Mouse (Mus musculus) c-Kit-positive CD71-negative TER-119-negative erythroid progenitor cells, embryonic 14.5 days (primary cell): ENCODE measurements around the gene Zan.

Experiments used
- DNase-seq: peaks from one replicate; pipeline ENCODE4 v3.0.0-alpha.2; 2013; ENCODE audit warnings: low read depth

Gene Zan

DNA sequence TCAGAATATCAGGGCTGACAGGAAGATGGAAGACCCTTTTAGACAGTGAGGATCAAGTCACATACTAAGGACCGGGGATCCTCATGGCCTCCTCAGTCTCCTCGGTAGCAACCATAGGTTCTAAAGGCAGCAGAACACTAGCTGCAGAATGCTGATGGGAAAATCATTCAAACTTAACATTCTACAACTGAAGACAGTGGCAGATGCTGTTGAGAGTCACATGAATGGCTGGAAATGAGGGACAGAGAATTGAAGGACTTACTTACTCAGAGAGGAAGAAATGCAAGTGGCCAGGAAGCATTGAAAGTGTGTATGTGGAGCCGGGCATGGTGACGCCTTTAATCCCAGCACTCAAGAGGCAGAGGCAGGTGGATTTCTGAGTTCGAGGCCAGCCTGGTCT is at the start of gene Zan:
Zan (minus strand) TSS at position 101 of the 400 bp plus-strand sequence.
- no peak for DNase-seq

DNA sequence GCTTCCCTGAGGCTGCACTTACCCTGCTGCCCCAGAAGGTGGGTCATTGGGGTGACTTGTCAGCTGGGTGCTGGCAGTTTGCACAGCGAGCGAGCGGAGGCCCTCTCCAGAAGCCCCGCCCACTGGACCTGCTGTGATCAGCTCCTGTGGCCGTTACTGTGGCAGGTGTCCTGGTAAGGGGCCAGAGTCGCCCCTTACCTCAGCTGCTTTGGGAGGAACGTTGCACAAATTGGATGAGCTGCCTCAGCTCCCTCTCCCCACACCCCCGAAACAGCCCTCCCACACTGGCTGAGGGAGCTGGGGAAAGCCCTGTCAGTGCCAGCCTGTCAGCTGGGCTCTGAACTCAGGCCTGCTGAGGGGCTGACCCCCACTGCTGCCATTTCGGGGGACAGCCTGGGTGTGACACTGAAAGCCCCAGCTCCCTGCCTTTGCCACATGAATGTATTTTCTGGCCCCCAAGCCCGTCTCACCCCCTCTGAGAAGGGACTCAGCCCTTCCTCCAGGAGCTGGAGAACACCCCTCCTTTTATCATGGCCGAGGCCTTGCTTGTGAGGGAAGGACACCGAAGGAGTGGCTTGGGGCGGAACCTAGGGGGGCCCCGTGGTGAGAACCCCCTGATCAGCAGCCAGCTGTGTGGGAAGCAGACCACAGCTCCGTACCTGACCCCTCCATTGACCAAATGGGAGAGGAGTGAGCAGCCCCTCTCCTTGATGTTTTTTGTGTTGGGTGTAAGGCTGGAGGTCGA is 49.5 kb upstream of the Zan start:
- DNase-seq = no peak

DNA sequence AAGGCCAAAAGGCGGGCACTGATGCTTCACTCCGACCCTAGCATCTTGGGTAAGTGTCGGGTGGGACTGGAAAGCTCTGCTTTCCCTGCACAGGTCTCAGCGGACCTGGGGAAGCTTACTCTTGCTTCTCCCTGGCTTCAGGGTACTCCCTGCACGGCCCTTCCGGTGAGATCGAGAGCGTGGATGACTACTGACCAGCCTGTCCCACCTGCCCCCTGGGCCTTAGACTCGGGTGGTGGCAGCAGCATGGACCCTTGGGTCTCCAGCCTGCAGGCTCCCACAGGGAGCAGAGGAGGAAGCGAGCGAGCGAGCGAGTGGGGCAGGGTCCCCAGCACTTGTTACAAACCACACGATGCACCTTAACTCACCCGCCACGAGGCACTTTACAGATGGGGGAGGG is 48.6 kb upstream of the Zan start:
- no peak for DNase-seq

DNA sequence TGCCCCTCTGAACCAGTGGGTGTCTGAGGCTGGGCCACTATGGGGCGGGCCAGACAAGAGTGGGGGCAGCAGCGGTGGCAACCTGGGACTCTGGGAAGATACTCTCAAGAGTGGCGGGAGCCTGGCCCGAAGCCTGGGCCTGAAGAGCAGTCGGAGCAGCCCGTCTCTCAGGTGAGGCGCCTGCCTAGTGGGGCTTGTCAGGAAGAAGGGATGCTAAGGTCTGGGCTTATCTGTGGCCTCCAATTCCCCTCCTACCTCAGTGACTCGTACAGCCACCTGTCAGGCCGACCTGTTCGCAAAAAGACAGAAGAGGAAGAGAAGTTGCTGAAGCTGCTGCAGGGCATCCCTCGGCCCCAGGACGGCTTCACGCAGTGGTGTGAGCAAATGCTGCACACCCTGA is 47.8 kb upstream of the Zan start:
- DNase-seq = no peak

DNA sequence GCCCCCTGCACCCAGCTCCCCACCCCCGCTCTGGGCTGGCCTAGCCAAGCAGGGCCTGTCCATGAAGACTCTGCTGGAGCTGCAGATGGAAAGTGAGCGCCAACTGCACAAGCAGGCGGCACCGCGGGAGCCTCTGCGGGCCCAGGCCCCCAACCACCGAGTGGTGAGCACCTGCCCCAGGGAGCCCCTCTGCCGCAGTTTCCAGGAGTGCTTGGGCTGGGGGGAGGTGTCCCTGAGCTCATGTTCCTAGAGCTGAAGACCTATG is 47.3 kb upstream of the Zan start:
- no peak for DNase-seq

DNA sequence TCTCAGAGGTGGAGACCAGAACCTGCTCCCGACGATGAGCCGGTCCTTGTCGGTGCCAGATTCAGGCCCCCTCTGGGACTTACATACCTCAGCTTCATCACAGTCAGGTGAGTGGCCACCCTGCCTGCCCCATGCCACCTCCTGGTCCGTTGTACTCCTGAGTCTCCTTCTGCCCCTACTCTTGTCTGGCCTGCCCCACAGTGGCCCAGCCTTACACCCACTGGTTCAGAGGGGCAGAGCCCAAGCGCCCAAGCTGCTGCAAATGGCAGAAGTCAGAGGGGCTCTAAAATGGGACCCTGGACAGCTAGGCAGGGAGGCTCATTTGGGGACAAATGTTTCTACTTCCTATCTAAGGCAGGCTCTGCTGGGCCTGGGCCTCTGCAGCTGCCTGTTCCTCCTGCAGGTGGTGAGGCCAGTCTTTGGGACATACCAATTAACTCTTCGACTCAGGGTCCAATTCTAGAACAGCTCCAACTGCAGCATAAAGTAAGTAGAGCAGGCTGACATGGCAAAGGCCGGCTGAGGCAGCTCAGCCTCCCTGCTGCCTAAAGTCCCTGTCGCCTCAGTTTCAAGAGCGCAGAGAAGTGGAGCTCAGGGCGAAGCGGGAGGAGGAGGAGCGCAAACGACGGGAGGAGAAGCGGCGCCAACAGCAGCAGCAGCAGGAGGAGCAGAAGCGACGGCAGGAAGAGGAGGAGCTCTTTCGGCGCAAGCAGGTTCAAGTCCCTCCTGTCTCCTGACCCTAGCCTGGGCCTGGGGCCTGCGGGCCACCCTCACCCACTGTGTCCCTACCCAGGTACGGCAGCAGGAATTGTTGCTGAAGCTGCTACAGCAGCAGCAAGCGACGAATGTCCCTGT is 46.8 kb upstream of the Zan start:
- DNase-seq = no peak

DNA sequence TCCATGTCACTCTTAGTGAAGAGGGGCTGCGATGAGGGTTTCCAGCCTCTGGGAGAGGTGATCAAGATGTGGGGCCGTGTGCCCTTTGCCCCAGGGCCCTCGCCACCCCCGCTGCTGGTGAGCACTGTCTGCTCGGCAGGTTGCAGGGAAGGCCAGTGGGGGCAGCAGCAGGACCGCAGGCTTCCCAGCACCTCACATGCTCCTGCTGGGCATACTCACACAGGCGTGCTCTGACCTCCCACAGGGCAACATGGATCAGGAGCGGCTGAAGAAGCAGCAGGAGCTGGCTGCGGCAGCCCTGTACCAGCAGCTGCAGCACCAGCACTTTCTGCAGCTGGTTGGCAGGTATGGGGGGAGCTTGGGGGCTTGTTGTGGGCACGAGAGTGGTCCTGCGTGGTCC is 45.8 kb upstream of the Zan start:
- no peak for DNase-seq

DNA sequence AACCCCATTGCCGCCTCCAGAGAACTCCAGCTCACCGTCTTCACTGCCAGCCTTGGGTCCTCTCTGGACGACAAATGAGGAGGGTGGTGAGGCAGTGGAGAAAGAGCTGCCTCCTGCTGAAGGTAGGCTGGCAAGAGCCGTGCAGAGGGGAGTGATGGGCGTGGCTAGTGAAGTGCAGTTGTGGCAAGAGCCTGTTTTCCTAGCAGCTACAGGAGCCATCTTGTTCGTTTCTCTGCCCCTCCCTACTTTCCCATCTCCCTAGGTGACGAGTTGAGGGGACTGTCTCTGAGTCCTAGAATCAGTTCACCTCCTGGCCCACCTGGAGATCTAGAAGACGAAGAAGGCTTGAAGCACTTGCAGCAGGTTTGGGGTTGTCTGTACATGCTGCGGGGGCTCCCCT is 45.0 kb upstream of the Zan start:
- DNase-seq = no peak

DNA sequence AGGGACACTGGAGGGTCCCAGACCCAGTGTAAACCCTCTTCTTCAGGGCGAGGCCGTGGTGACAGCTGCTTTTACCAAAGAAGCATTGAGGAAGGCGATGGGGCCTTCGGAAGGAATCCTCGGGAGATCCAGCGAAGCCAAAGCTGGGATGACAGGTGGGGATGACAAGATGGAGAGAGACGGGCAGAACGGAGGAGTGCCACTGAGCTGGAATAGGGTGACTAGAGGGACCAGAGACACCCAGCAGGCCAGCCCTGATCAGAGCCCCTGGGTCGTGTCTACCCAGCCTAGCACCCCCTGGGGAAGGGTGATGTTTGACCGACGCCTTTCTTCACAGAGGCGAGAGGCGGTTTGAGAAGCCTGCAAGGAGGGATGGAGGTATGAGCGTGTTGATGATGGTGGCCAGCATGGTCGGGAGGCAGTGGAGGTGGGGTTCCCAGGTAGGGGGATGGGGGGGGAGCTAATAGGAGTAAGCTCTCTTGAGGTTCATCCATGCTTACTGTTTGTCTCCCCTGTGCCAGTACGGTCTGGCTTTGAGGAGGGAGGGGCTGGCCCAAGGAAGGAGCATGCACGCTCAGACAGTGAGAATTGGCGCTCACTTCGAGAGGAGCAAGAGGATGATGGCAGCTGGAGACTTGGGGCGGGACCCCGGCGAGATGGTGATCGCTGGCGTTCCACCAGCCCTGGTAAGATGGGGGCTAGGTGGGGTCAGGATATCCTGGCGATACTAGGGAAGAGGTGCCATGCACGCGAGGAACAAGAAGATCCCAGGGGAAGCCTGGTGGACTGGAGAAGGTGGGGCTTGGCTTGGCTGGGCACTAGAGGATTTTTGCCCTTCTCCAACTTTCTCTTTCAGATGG is 43.1 kb upstream of the Zan start:
- no peak for DNase-seq

DNA sequence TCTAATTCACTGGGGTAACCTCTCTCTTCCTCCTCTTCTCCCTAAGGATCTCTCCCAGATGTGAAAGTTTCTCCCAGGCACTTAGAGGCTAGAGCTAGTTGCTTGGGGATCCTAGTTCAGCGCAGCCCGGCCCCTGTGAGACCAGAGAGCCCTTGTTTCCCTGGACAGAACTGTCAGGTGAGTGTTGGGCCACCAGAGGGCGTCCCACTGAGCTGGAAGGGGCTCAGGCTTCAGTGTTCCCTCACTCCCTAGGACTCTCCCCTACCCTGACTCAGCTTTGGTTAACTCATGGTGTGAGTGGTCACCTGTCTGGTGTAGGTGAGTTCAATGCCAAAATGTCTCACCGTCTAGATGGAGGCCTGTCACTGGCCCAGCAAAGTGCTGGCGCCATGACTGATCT is 41.6 kb upstream of the Zan start, which contains the start of gene Gigyf1:
Gigyf1 (plus strand) TSS at position 113 of the 400 bp plus-strand sequence.
- DNase-seq = no peak

DNA sequence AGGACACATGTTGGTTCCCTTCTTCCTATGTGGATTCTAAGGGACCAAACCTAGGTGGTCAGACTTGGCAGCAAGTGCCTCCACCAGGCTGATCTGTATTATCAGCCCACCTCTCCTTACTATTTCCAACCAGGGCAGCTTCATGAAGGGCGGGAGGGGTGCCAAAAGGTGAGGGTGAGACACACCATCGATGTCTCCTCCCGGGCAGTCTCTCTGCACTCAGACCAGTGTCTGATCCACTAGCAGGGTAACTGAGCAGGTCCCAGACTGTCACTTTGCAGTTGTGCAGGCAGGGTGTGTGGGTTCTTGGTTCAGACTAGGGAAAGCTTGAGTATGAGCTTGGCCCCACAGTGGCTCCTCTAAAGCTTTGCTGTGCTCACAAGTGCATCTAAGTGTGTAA is 37.9 kb upstream of the Zan start:
- DNase-seq = no peak

DNA sequence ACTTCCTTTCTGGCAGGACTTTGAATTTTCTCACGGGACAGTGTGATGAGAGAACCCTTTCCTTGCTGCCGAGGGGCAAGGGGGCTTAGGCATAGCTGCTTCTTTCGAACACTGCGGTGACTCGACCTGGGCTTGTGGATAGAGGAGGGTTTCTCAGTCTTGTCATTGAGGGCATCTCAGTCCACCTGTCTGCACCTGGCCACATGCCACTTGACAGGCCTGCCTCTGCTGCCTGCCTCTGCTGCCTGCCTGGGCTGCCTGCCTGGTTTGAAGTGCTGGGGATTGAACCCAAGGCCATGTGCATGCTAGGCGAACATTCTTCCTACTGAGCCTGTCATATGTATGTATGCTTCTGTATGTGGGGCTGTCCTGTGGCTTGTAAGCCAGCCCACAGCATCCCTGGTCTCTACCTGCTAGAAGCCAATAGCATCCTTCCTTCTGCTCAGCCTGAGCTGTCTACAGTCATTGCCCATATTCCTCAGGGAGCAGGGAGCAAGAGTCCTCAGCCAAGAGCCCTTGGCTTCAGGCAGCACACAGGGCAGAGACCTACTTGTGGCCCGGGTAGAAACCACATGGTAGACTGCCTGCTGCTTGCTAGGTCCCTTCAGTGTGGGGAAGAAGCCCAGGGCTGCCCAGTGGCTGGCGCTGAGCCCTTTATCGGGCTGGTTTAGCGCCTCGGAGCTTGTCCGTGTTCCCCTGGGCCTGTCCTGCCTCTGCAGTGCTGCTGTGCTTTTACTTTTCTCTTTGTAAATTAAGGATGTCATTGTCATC is 37.3 kb upstream of the Zan start:
- DNase-seq = no peak

DNA sequence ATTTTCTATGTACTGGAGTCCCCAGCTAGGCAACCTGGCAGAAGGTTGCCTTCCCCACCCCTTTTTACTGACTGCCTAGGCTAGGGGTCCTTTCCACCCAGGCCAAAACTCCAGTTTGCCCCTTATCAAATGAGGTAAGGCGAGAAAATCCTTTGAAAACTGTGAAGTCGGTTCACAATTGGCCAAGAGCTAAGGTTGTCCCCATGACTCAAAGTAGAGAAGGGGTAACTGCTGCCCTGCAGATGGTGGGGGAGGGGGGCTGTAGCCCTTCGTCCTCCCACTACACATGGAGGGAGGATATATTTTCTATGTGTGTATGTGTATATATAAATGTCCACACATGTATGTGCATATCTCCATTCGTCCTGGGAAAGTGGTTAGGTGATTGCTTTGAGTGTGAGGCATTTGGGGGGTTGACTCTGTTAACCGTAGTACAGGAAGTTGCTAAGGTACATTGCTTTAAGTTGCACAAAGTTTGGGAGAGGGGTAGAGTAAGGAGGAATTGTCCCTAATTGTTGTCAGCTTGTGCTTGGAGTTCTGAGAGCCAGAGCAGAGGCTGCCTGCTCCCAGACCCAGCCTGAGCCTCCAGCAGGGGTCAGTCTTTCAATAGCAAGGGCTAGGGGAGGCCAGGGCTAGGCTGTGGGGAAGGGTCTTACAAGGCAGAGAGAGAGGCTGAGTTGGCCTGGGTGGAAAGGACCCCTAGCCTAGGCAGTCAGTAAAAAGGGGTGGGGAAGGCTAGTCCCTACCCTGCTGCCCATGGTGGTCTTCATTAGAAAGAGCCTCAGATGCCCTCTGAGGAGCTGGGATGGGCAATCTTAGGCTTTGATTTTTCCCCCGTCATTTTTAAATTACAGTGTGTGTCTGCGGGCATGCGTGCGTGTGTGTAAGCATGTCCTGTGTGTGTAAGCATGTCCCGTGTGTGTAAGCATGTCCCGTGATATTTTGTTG is 36.3 kb upstream of the Zan start:
- DNase-seq = no peak

DNA sequence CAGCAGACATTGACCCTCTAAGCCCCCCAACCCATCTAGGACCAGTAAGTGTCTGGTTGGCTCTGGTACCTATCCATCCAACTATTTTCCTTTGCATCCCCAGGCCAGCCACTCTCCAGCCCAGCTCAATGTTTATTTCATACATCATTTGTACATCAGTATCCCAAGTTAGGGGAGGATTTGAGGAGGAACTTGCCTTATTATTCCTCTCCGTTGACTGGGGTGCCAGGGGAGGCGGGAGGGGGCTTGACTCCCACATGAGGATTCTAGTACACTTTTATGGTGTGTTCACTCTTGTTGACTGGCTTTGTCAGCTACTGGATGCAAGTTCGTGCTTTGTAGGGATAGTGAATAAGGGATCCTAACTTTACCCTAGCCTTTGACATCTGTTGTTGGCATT is 34.8 kb upstream of the Zan start:
- no peak for DNase-seq

DNA sequence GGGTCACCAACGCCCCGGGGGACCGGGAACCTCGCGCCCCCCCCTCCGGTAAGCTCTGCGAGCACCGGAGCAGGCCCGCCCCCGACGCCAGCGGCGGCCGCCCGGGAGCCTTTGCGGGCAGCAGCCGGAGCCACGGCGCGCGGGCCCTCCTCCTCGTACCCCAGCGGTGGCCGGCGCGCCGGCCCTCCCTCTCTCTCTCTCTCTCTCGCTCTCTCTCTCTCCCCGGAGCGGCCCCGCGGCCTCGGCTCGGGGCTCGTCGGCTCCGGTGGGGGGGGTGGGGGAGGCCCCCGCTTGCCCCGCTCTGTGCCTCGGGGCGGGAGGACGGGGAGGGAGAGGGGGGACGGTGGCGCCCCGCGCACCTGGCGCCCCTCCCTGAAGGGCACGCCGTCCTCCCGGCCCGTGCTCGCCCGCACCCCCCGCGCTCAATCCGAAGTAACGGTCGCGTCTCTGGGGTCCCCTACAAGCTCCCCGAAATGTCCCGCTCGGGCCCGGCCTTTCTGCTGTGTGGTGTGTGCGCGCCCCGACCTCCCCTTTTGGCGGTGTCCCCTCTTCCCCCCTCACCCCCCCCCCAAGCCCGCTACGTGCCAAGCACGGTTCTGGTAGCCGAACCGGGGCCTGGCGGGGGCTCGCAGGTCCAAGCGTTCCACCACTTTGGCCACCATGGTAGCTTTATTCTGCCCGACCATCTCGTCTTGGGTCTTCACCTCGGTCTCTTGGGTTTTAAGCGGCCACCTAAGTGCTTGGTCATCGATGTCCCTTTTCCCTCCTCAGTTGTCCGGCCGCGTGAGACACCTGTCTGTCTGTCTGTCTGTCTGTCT is 33.9 kb upstream of the Zan start:
- DNase-seq = no peak

DNA sequence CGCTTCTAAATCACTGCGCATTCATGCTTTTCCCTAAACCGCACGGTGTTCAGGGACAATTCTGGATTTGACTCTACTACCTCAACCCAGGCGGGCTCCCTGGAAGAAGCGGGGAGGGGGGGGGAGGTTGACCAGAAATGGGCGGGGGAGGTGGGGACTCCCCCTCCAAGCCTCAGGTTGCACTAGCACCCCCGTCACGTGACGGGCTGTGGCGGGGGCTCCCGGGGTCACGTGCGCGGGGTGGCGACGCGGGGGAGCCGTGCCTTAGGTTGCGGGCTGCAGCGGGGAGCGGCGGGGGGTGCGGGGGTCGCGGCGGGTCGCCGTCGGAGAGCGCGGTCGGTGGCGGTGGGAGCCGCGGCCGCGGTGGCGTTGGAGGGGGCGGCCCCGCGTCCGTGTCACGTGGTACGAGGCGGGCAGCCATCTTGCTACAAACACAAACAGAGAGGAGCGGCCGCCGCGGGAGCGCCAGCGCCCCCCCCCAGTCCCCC is 33.2 kb upstream of the Zan start:
- no peak for DNase-seq

DNA sequence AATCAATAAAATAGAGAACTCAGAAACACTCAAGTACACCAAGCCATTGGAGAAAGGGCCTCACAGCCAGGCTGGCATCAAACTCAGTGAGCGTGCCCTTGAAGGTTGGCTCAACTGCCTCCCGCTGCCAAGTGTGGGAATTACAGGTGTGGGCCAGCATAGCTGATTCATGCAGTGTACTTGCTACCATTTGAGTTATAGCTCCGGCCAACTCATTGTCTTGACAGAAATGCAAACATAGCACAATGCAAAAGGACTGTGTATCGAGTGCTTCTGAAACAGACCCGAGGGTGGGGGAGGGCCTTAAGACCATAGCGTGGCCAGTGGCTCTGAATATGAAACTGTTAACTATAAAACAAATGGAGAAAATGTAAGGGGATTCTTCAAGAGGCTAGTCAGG is 27.2 kb upstream of the Zan start:
- DNase-seq = no peak

DNA sequence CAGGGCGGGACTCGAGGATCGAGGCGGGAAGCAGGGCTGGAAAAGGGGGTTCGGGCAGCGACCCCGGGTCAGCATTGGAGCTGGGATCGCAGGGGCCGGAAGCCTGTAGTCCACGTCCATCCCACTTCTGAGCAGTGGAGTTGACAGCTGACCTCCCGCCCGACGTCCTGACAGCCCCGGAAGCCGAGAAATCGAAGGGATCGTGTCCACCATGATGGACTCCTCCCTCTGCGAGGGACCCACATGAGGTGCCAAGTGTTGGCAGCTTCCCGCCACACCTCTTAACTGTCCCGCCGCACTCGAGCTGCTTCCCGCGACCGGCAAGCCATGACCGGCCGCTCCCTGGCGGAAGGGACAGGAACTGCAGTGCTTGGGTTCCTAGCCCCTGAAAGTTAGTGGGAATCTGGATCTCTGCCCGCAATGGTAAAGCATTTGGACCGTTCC is 25.8 kb upstream of the Zan start:
- peak; percentile 70 for DNase-seq
